Mouse (Mus musculus) heart, adult 18-20 months (tissue): ENCODE data around the gene Rdh11. TPM values are rescaled to one million over a fixed set of nuclear protein-coding genes. Genes with fewer than 3 reads are reported as not detected.
A peak's percentile ranks its signal among the peaks of the same experiment; 100 is the strongest.

Experiments used
- DNase-seq, 2 experiments: peaks; one replicate each; pipeline ENCODE4 v3.0.0; 2021 to 2022; ENCODE audit warnings: mixed read lengths in 1 of 2
- total RNA-seq, 2 experiments: library from RNA; stranded (reverse); gene quantifications; 2 replicates each; pipeline ENCODE4 v1.2.3; 2021

Rdh11 gene
- total RNA-seq, 2 experiments from 2014 or later = 2.6 to 3.7 TPM

- DNase-seq = no peak
These were observed 52.7 kb downstream of the Rdh11 start for GRCm38 (mm10) chr12:79139417-79139816.

GRCm38 (mm10) chr12:79138999-79139398 lies 53.1 kb downstream of the Rdh11 start:
- no peak for DNase-seq

GRCm38 (mm10) chr12:79136949-79137348 lies 55.1 kb downstream of the Rdh11 start:
- no peak for DNase-seq

- no peak for DNase-seq
These were observed 57.0 kb downstream of the Rdh11 start for GRCm38 (mm10) chr12:79135105-79135504.

GRCm38 (mm10) chr12:79134676-79135075 lies 57.4 kb downstream of the Rdh11 start:
- no peak for DNase-seq

GRCm38 (mm10) chr12:79131706-79132460 lies 60.2 kb downstream of the Rdh11 start:
- no peak for DNase-seq

GRCm38 (mm10) chr12:79131178-79131675 lies 60.9 kb downstream of the Rdh11 start:
- no peak for DNase-seq

GRCm38 (mm10) chr12:79130299-79131177 lies 61.6 kb downstream of the Rdh11 start, which contains the start of gene Arg2:
TSS of gene Arg2 (plus strand) at chr12:79130777.
- DNase-seq = peak; percentile 26 to 35

Other genes with a start within 250 kb of the Rdh11 start
- gene Tmem229b, start 184.7 kb downstream of the Rdh11 start, total RNA-seq = 1 to 10 TPM; 3.6 to 4.3 TPM
- gene Plekhh1, start 163.1 kb downstream of the Rdh11 start, total RNA-seq = 1 to 10 TPM; 1.2 to 2.5 TPM
- gene Pigh, start 102.6 kb downstream of the Rdh11 start, total RNA-seq = 1 to 10 TPM; 2.9 to 3.0 TPM
- not detected for gene Arg2, start 61.5 kb downstream of the Rdh11 start, total RNA-seq
- 100 to 1,000 TPM; 108 to 115 TPM for gene Vti1b, start 19.6 kb downstream of the Rdh11 start, total RNA-seq
- gene Rdh12, start 16.6 kb upstream of the Rdh11 start, total RNA-seq = under 1 TPM; 0.30 to 0.77 TPM
- 10 to 100 TPM; 13.5 to 14.3 TPM for gene Zfyve26, start 104.0 kb upstream of the Rdh11 start, total RNA-seq
- gene Rad51b, start 105.0 kb upstream of the Rdh11 start, total RNA-seq = under 1 TPM; 0.62 to 0.64 TPM